Mouse (Mus musculus) lung, embryonic 14.5 days (tissue): ENCODE data around the gene Itpkb. TPM values are rescaled to one million over a fixed set of nuclear protein-coding genes. Genes with fewer than 3 reads are reported as not detected.

Experiments
- ATAC-seq: fragments of 200-750 bp; cut with Nextera tagmentation; 2 replicates; pipeline ENCODE4 v1.8.0; 2017; ENCODE audit warnings: mild to moderate bottlenecking, moderate TSS enrichment, moderate library complexity; ENCODE audit not compliant: insufficient read depth
- DNase-seq: peaks from one replicate; pipeline ENCODE4 v3.0.0-alpha.2; 2015
- H3K27ac ChIP-seq: fragments of 300-500 bp; sonication (generic); 2 replicates; pipeline ENCODE4 v1.5.1; 2014; ENCODE audit warnings: low read depth, mild to moderate bottlenecking, moderate library complexity
- H3K27me3 ChIP-seq: fragments of 300-500 bp; sonication (generic); 2 replicates; pipeline ENCODE4 v1.6.1; 2014; ENCODE audit warnings: low read length, control low read depth; ENCODE audit not compliant: insufficient read depth
- H3K36me3 ChIP-seq: fragments of 300-500 bp; sonication (generic); 2 replicates; pipeline ENCODE4 v1.6.1; 2014; ENCODE audit warnings: control low read depth; ENCODE audit not compliant: insufficient read depth
- H3K4me1 ChIP-seq: fragments of 300-500 bp; sonication (generic); 2 replicates; pipeline ENCODE4 v1.6.1; 2014; ENCODE audit warnings: antibody characterized with exemption, control low read depth; ENCODE audit not compliant: insufficient read depth
- H3K4me2 ChIP-seq: fragments of 300-500 bp; sonication (generic); 2 replicates; pipeline ENCODE4 v1.6.1; 2014; ENCODE audit warnings: mild to moderate bottlenecking
- H3K4me3 ChIP-seq: fragments of 300-500 bp; sonication (generic); 2 replicates; pipeline ENCODE4 v1.5.1; 2014; ENCODE audit warnings: low read depth, low read length
- H3K9ac ChIP-seq: fragments of 300-500 bp; sonication (generic); 2 replicates; pipeline ENCODE4 v1.6.1; 2014
- H3K9me3 ChIP-seq: fragments of 300-500 bp; sonication (generic); 2 replicates; pipeline ENCODE4 v1.6.1; 2016; ENCODE audit warnings: low read depth, low read length, control low read depth
- CTCF ChIP-seq: IDR thresholded peaks from 2 replicates; pipeline ENCODE4 v1.5.1; 2016; ENCODE audit warnings: antibody characterized with exemption, low read depth
- WGBS: fragments of 180-500 bp; shearing (Covaris S2); extraction: QIAGEN DNeasy Blood & Tissue Kit; methylation state at CpG from one replicate; pipeline ENCODE4 v1.1.7; 2014; 5-methylcytosine and 5-hydroxymethylcytosine counted together
- polyA plus RNA-seq: library from polyadenylated mRNA; unstranded; fragments of >200 nt; fragmentation: Nextera tagmentation; extraction: Ambion mirVana; gene quantifications from 2 replicates; pipeline ENCODE4 v1.2.1, GENCODE M21; 2014

Gene Itpkb
- polyA plus RNA-seq, 1 experiment from 2014 or later, result 9.0 TPM

GRCm38 (mm10) chr1:180314641-180315040, 15.6 kb upstream of the Itpkb start:
- TF ChIP-seq CTCF, result no peak
- Histone ChIP-seq H3K36me3 (no peaks in the 10 kb centered on the region), H3K4me2 (no peak overlapping the region), H3K27me3 (no peaks in the 10 kb centered on the region), H3K9ac (no peak overlapping the region), H3K4me1 (no peaks in the 10 kb centered on the region), H3K27ac (no peak overlapping the region), H3K4me3 (no peak overlapping the region), H3K9me3 (no peaks in the 10 kb centered on the region)
- no peak for DNase-seq
- WGBS, result 66% methylated on average over 11 of the region's 11 CpGs
- no peak for ATAC-seq

- ATAC-seq (no peak), DNase-seq (peak; percentile 51)
- 62% methylated on average over 3 of the region's 3 CpGs for WGBS
- H3K9ac ChIP-seq, result no peak overlapping the region
- H3K36me3 ChIP-seq, result no peaks in the 10 kb centered on the region
- H3K9me3 ChIP-seq, result no peaks in the 10 kb centered on the region
- no peaks in the 10 kb centered on the region for H3K4me1 ChIP-seq
- H3K27me3 ChIP-seq, result no peaks in the 10 kb centered on the region
- H3K4me3 ChIP-seq, result no peak overlapping the region
- TF ChIP-seq CTCF, result no peak
- H3K27ac ChIP-seq, result no peak overlapping the region
- no peak overlapping the region for H3K4me2 ChIP-seq
Measured at GRCm38 (mm10) chr1:180315127-180315526, 15.2 kb upstream of the Itpkb start.

GRCm38 (mm10) chr1:180317450-180317849, 12.8 kb upstream of the Itpkb start:
- 47% methylated on average over 4 of the region's 4 CpGs for WGBS
- Histone ChIP-seq H3K4me1 (no peaks in the 10 kb centered on the region), H3K27ac (no peak overlapping the region), H3K36me3 (no peaks in the 10 kb centered on the region), H3K27me3 (no peaks in the 10 kb centered on the region), H3K9me3 (no peaks in the 10 kb centered on the region), H3K4me2 (no peak overlapping the region), H3K9ac (no peak overlapping the region), H3K4me3 (no peak overlapping the region)
- DNase-seq, result no peak
- ATAC-seq, result no peak
- no peak for TF ChIP-seq CTCF

GRCm38 (mm10) chr1:180318407-180318806, 11.9 kb upstream of the Itpkb start:
- Histone ChIP-seq H3K4me3 (no peak overlapping the region), H3K4me2 (no peak overlapping the region), H3K36me3 (no peaks in the 10 kb centered on the region), H3K27ac (no peak overlapping the region), H3K27me3 (no peaks in the 10 kb centered on the region), H3K4me1 (no peaks in the 10 kb centered on the region), H3K9me3 (no peaks in the 10 kb centered on the region), H3K9ac (no peak overlapping the region)
- DNase-seq (no peak), ATAC-seq (no peak)
- no peak for TF ChIP-seq CTCF
- WGBS, result 76% methylated on average over 5 of the region's 5 CpGs

DNA sequence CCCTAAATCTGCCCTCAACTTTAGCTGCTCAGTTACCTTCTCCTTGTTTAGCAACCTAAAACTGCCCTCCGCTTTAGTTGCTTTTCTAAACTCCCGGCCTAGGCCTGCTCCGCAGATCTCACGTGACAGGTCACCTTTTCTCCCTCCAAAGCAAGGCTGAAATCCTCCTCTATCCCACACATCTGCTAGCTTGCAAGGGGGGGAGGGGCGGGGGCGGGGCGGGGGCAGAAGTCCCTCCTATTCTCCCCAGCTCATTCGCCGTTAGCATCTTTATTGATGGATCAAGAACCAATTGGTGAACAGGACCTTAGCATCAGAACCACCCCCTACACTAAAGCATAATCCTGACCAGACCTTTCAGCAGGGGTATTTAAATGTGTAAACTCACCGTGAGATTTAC, 10.4 kb upstream of the Itpkb start:
- H3K27ac ChIP-seq, result no peak overlapping the region
- no peak for DNase-seq
- no peaks in the 10 kb centered on the region for H3K4me1 ChIP-seq
- H3K9ac ChIP-seq, result no peak overlapping the region
- no peaks in the 10 kb centered on the region for H3K36me3 ChIP-seq
- no peaks in the 10 kb centered on the region for H3K9me3 ChIP-seq
- H3K4me2 ChIP-seq, result no peak overlapping the region
- no peak for TF ChIP-seq CTCF
- H3K4me3 ChIP-seq, result no peak overlapping the region
- 14% methylated on average over 10 of the region's 10 CpGs for WGBS
- no peaks in the 10 kb centered on the region for H3K27me3 ChIP-seq
- no peak for ATAC-seq

GRCm38 (mm10) chr1:180322896-180323295, 7.4 kb upstream of the Itpkb start:
- no peaks in the 10 kb centered on the region for H3K9me3 ChIP-seq
- H3K4me3 ChIP-seq, result no peak overlapping the region
- no peaks in the 10 kb centered on the region for H3K27me3 ChIP-seq
- DNase-seq, result no peak
- H3K9ac ChIP-seq, result no peak overlapping the region
- no peak overlapping the region for H3K27ac ChIP-seq
- 88% methylated on average over 3 of the region's 3 CpGs for whole genome bisulfite sequencing
- ATAC-seq, result no peak
- no peak overlapping the region for H3K4me2 ChIP-seq
- H3K4me1 ChIP-seq, result no peaks in the 10 kb centered on the region
- no peaks in the 10 kb centered on the region for H3K36me3 ChIP-seq
- no peak for TF ChIP-seq CTCF

GRCm38 (mm10) chr1:180323491-180323890, 6.8 kb upstream of the Itpkb start:
- Histone ChIP-seq H3K27me3 (no peaks in the 10 kb centered on the region), H3K9ac (no peak overlapping the region), H3K4me2 (no peak overlapping the region), H3K27ac (no peak overlapping the region), H3K9me3 (no peaks in the 10 kb centered on the region), H3K4me1 (no peaks in the 10 kb centered on the region), H3K4me3 (no peak overlapping the region), H3K36me3 (no peaks in the 10 kb centered on the region)
- DNase-seq (no peak), ATAC-seq (no peak)
- no peak for TF ChIP-seq CTCF
- 79% methylated on average over 5 of the region's 5 CpGs for WGBS

- no peaks in the 10 kb centered on the region for H3K36me3 ChIP-seq
- H3K9ac ChIP-seq, result no peak overlapping the region
- no peak overlapping the region for H3K4me2 ChIP-seq
- no peaks in the 10 kb centered on the region for H3K27me3 ChIP-seq
- DNase-seq (no peak), ATAC-seq (no peak)
- no peak for TF ChIP-seq CTCF
- no peak overlapping the region for H3K4me3 ChIP-seq
- H3K27ac ChIP-seq, result no peak overlapping the region
- no peaks in the 10 kb centered on the region for H3K9me3 ChIP-seq
- peaks cover 1% of the 10 kb centered on the region for H3K4me1 ChIP-seq
- WGBS, result 82% methylated on average over 4 of the region's 4 CpGs
Measured at GRCm38 (mm10) chr1:180324271-180324670, 6.0 kb upstream of the Itpkb start.
